Mouse (Mus musculus) R1 (cell line): ENCODE data around the gene Myl7.

ENCODE experiments used
- DNase-seq: peaks from one replicate; pipeline ENCODE4 v3.0.0-alpha.2; 2018; ENCODE audit warnings: low read depth, low spot score

Myl7 gene

GRCm38 (mm10) chr11:5862394-5863105 lies 36.0 kb downstream of the Myl7 start:
- peak; percentile 42 for DNase-seq

GRCm38 (mm10) chr11:5861678-5862393 lies 36.7 kb downstream of the Myl7 start, which contains the start of gene Aebp1:
Gene Aebp1, plus strand, starts transcription at chr11:5861947.
- peak; percentile 47 for DNase-seq

GRCm38 (mm10) chr11:5860639-5861038 lies 37.9 kb downstream of the Myl7 start:
- DNase-seq = no peak

- DNase-seq = no peak
Measured at GRCm38 (mm10) chr11:5859883-5860550, 38.6 kb downstream of the Myl7 start.

GRCm38 (mm10) chr11:5858723-5859122 lies 39.9 kb downstream of the Myl7 start:
- DNase-seq = peak; percentile 72

- DNase-seq = no peak
Measured at GRCm38 (mm10) chr11:5856479-5857130, 42.0 kb downstream of the Myl7 start.

- peak; percentile 41 for DNase-seq
Measured at GRCm38 (mm10) chr11:5855902-5856301, 42.7 kb downstream of the Myl7 start.

- DNase-seq = peak; percentile 82
Measured at GRCm38 (mm10) chr11:5855481-5855880, 43.1 kb downstream of the Myl7 start.

GRCm38 (mm10) chr11:5852314-5852713 lies 46.3 kb downstream of the Myl7 start:
- DNase-seq = no peak

GRCm38 (mm10) chr11:5851021-5851736 lies 47.4 kb downstream of the Myl7 start:
- no peak for DNase-seq

- peak; percentile 40 for DNase-seq
Measured at GRCm38 (mm10) chr11:5850452-5850851, 48.1 kb downstream of the Myl7 start.

GRCm38 (mm10) chr11:5849316-5849715 lies 49.3 kb downstream of the Myl7 start:
- no peak for DNase-seq

GRCm38 (mm10) chr11:5848741-5849140 lies 49.8 kb downstream of the Myl7 start:
- DNase-seq = no peak

GRCm38 (mm10) chr11:5846639-5847345 lies 51.8 kb downstream of the Myl7 start:
- DNase-seq = peak; percentile 44
